Mouse (Mus musculus) neural tube, embryonic 14.5 days (tissue): ENCODE data around the gene Por. TPM values are rescaled to one million over a fixed set of nuclear protein-coding genes. Genes with fewer than 3 reads are reported as not detected.

ENCODE experiments used
- ATAC-seq: fragments of 200-750 bp; cut with Nextera tagmentation; 2 replicates; pipeline ENCODE4 v1.8.0; 2017; ENCODE audit warnings: low read depth, mild to moderate bottlenecking, moderate TSS enrichment, moderate library complexity
- H3K27ac ChIP-seq: fragments of 300-500 bp; sonication (generic); 2 replicates; pipeline ENCODE4 v1.5.1; 2014; ENCODE audit warnings: low read depth, mild to moderate bottlenecking, control low read depth, low read length, moderate library complexity, mixed read lengths
- H3K27me3 ChIP-seq: fragments of 300-500 bp; sonication (generic); 2 replicates; pipeline ENCODE4 v1.6.1; 2014; ENCODE audit warnings: low read length; ENCODE audit not compliant: control insufficient read depth, insufficient read depth
- H3K36me3 ChIP-seq: fragments of 300-500 bp; sonication (generic); 2 replicates; pipeline ENCODE4 v1.6.1; 2014; ENCODE audit warnings: low read length, mixed read lengths; ENCODE audit not compliant: control insufficient read depth, insufficient read depth
- H3K4me1 ChIP-seq: fragments of 300-500 bp; sonication (generic); 2 replicates; pipeline ENCODE4 v1.6.1; 2014; ENCODE audit warnings: low read length; ENCODE audit not compliant: control insufficient read depth, insufficient read depth
- H3K4me2 ChIP-seq: fragments of 300-500 bp; sonication (generic); 2 replicates; pipeline ENCODE4 v1.6.1; 2014; ENCODE audit warnings: mild to moderate bottlenecking, low read depth, low read length, control low read depth
- H3K4me3 ChIP-seq: fragments of 300-500 bp; sonication (generic); 2 replicates; pipeline ENCODE4 v1.5.1; 2014; ENCODE audit warnings: low read depth, low read length, control low read depth, mixed read lengths
- H3K9ac ChIP-seq: fragments of 300-500 bp; sonication (generic); replicated peaks from 2 replicates; pipeline ENCODE4 v1.6.1; 2014; ENCODE audit warnings: low read depth, mild to moderate bottlenecking, control low read depth, low read length, mixed read lengths
- H3K9me3 ChIP-seq: fragments of 300-500 bp; sonication (generic); 2 replicates; pipeline ENCODE4 v1.6.1; 2016; ENCODE audit warnings: low read length; ENCODE audit not compliant: control insufficient read depth
- WGBS: fragments of 180-500 bp; shearing (Covaris S2); extraction: QIAGEN DNeasy Blood & Tissue Kit; methylation state at CpG from one replicate; pipeline ENCODE4 v1.1.7; 2014; 5-methylcytosine and 5-hydroxymethylcytosine counted together
- polyA plus RNA-seq: library from polyadenylated mRNA; unstranded; fragments of >200 nt; fragmentation: Nextera tagmentation; extraction: Ambion mirVana; gene quantifications from 2 replicates; pipeline ENCODE4 v1.2.1, GENCODE M21; 2014

The Por gene
- 70.9 and 80.5 TPM in 2 replicates for polyA plus RNA-seq

GRCm38 (mm10) chr5:135669741-135670275 lies at the start of gene Por:
TSS of gene Por (plus strand) at chr5:135670033.
- Histone ChIP-seq H3K27me3 (no peaks in the 10 kb centered on the region), H3K27ac (no peak within 1 kb of the TSS), H3K9ac (no peak within 1 kb of the TSS), H3K36me3 (no peaks in the 10 kb centered on the region), H3K4me3 (no peak within 1 kb of the TSS), H3K9me3 (no peaks in the 10 kb centered on the region), H3K4me2 (no peak within 1 kb of the TSS), H3K4me1 (peaks cover 8% of the 10 kb centered on the region)
- 23% methylated on average over 9 of the region's 9 CpGs for WGBS
- ATAC-seq, result no peak

GRCm38 (mm10) chr5:135620526-135620925 lies 49.3 kb upstream of the Por start:
- 85% methylated on average over 9 of the region's 9 CpGs for WGBS

GRCm38 (mm10) chr5:135621725-135622124 lies 48.1 kb upstream of the Por start:
- no peaks in the 10 kb centered on the region for H3K4me1 ChIP-seq
- H3K4me3 ChIP-seq, result no peak overlapping the region
- H3K27me3 ChIP-seq, result no peaks in the 10 kb centered on the region
- no peak overlapping the region for H3K27ac ChIP-seq
- H3K36me3 ChIP-seq, result no peaks in the 10 kb centered on the region
- no peak for ATAC-seq
- no peaks in the 10 kb centered on the region for H3K9me3 ChIP-seq
- no peak overlapping the region for H3K9ac ChIP-seq
- H3K4me2 ChIP-seq, result no peak overlapping the region
- WGBS, result 89% methylated on average over 10 of the region's 10 CpGs

More at GRCm38 (mm10) chr5:135620526-135620925, 49.3 kb upstream of the Por start:
- Histone ChIP-seq H3K27me3 (no peaks in the 10 kb centered on the region), H3K27ac (no peak overlapping the region), H3K4me1 (no peaks in the 10 kb centered on the region), H3K36me3 (no peaks in the 10 kb centered on the region), H3K4me2 (no peak overlapping the region), H3K9ac (no peak overlapping the region), H3K9me3 (no peaks in the 10 kb centered on the region), H3K4me3 (no peak overlapping the region)
- no peak for ATAC-seq

GRCm38 (mm10) chr5:135623006-135623563 lies 46.7 kb upstream of the Por start:
- Histone ChIP-seq H3K36me3 (no peaks in the 10 kb centered on the region), H3K27me3 (no peaks in the 10 kb centered on the region), H3K27ac (no peak overlapping the region), H3K9me3 (no peaks in the 10 kb centered on the region), H3K4me2 (no peak overlapping the region), H3K4me3 (no peak overlapping the region), H3K4me1 (no peaks in the 10 kb centered on the region), H3K9ac (no peak overlapping the region)
- WGBS, result 90% methylated on average over 18 of the region's 18 CpGs
- no peak for ATAC-seq

- ATAC-seq, result no peak
- WGBS, result 36% methylated on average over 10 of the region's 10 CpGs
- Histone ChIP-seq H3K27ac (no peak overlapping the region), H3K4me3 (no peak overlapping the region), H3K9me3 (no peaks in the 10 kb centered on the region), H3K4me1 (peaks cover 3% of the 10 kb centered on the region; the same call in 1 of the 2 replicates), H3K4me2 (no peak overlapping the region), H3K9ac (no peak overlapping the region), H3K27me3 (no peaks in the 10 kb centered on the region), H3K36me3 (no peaks in the 10 kb centered on the region)
Observed at GRCm38 (mm10) chr5:135628916-135629315, 40.9 kb upstream of the Por start.

GRCm38 (mm10) chr5:135629401-135629800 lies 40.4 kb upstream of the Por start:
- Histone ChIP-seq H3K4me1 (peaks cover 3% of the 10 kb centered on the region; the same call in 1 of the 2 replicates), H3K9me3 (no peaks in the 10 kb centered on the region), H3K27me3 (no peaks in the 10 kb centered on the region), H3K36me3 (no peaks in the 10 kb centered on the region), H3K9ac (no peak overlapping the region), H3K27ac (no peak overlapping the region), H3K4me2 (no peak overlapping the region), H3K4me3 (no peak overlapping the region)
- no peak for ATAC-seq
- WGBS, result 76% methylated on average over 3 of the region's 3 CpGs

GRCm38 (mm10) chr5:135630598-135630997 lies 39.2 kb upstream of the Por start:
- Histone ChIP-seq H3K36me3 (peaks cover 4% of the 10 kb centered on the region), H3K4me1 (peaks cover 3% of the 10 kb centered on the region; the same call in 1 of the 2 replicates), H3K4me2 (no peak overlapping the region), H3K27me3 (no peaks in the 10 kb centered on the region), H3K4me3 (no peak overlapping the region), H3K27ac (no peak overlapping the region), H3K9me3 (no peaks in the 10 kb centered on the region), H3K9ac (no peak overlapping the region)
- 36% methylated on average over 3 of the region's 3 CpGs for WGBS
- no peak for ATAC-seq

GRCm38 (mm10) chr5:135632117-135632796 lies 37.6 kb upstream of the Por start, which contains the start of gene Rhbdd2:
TSS of gene Rhbdd2 (plus strand) at chr5:135632618.
- no peaks in the 10 kb centered on the region for H3K9me3 ChIP-seq
- H3K27me3 ChIP-seq, result no peaks in the 10 kb centered on the region
- H3K4me1 ChIP-seq, result peaks cover 3% of the 10 kb centered on the region; the same call in 1 of the 2 replicates
- peak within 1 kb of the TSS; percentile 81 for H3K4me3 ChIP-seq
- H3K27ac ChIP-seq, result peak within 1 kb of the TSS; percentile 93
- H3K4me2 ChIP-seq, result peak within 1 kb of the TSS; percentile 69
- ATAC-seq, result peak; percentile 99
- peaks cover 18% of the 10 kb centered on the region for H3K36me3 ChIP-seq
- WGBS, result 12% methylated on average over 30 of the region's 30 CpGs
- H3K9ac ChIP-seq, result peak within 1 kb of the TSS; percentile 92

- Histone ChIP-seq H3K27me3 (no peaks in the 10 kb centered on the region), H3K4me3 (peak overlapping the region; percentile 81), H3K9me3 (no peaks in the 10 kb centered on the region), H3K4me1 (peaks cover 3% of the 10 kb centered on the region; the same call in 1 of the 2 replicates), H3K27ac (peak overlapping the region; percentile 93), H3K36me3 (peaks cover 23% of the 10 kb centered on the region), H3K4me2 (peak overlapping the region; percentile 69), H3K9ac (peak overlapping the region; percentile 92)
- WGBS, result 0% methylated on average over 17 of the region's 21 CpGs
- peak; percentile 84 for ATAC-seq
Observed at GRCm38 (mm10) chr5:135632797-135633144, 37.1 kb upstream of the Por start.
